Mouse (Mus musculus) testis, adult 2 months (tissue): ENCODE data around the gene Slc38a6.

Source experiments
- CTCF ChIP-seq: fragments of 200-500 bp; IDR thresholded peaks from 2 replicates; pipeline ENCODE4 v1.5.1; 2012; ENCODE audit warnings: low read depth, mild to moderate bottlenecking, inconsistent platforms, low read length, moderate library complexity; ENCODE audit not compliant: control insufficient read depth, insufficient read depth, insufficient replicate concordance
- POLR2A ChIP-seq: fragments of 200-500 bp; IDR thresholded peaks from 2 replicates; pipeline ENCODE4 v1.6.1; 2012; ENCODE audit warnings: low read depth, mild to moderate bottlenecking, inconsistent platforms, low read length, moderate library complexity; ENCODE audit not compliant: control insufficient read depth

GRCm38 (mm10) chr12:73288626-73289025 is 2.0 kb downstream of the Slc38a6 start:
- no peak for TF ChIP-seq CTCF
- TF ChIP-seq POLR2A = no peak
